Mouse (Mus musculus) activated CD4-positive, CD25-positive, alpha-beta regulatory T cell, adult 9 weeks (primary cell): ENCODE data around the gene Fam221a. TPM values are rescaled to one million over a fixed set of nuclear protein-coding genes. Genes with fewer than 3 reads are reported as not detected.

ENCODE experiments used
- polyA plus RNA-seq: library from polyadenylated mRNA; unstranded; fragments of 100-300 nt; shearing (Covaris generic); gene quantifications from one replicate; pipeline ENCODE4 v1.2.1, GENCODE M21; 2017

The Fam221a gene
- polyA plus RNA-seq: 5.0 TPM

DNA sequence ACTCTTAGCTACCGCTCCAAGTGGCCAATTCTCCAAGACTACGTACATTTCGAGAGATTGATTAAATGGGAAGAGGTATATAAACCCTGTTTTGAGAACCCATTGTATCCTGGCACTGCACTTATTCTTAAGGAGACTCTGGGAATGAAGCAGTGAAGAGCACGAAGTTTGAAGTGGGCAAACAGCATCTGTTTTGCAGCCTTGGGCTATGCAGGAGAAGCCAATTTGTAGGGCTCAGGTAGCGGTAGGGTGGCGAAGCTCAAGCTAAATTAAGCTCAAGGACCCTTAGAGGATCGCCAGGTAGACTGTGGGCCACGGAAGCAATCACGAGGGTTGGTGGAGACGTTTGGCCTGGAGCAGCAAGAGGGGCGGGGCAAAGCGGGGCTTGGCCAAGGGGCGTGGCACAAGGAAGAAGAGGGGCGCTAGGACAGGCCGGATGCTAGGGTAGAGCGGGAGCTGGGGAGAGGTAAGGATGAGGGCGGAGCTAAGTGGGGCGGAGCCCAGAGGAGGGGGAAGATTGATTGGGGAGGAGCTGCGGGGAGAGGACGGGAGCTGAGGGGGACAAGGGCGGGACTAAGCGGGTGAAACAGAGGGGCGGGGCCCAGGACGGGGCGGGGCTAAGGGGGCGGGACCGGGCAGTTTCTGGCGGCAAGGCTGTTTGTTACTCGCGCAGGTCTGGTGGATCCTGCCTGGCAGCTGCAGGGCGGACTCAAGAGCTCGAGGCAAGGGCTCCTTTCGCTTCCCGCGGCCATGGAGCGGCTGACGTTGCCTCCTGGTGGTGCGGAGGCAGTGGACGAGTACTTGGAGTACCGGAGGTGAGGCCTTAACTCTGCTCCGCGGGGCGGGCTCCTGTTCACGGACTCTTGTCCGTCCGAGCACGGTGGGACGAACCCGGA lies at the start of gene Fam221a:
Gene Fam221a, plus strand, starts transcription at position 581 of the 896 bp plus-strand sequence.

DNA sequence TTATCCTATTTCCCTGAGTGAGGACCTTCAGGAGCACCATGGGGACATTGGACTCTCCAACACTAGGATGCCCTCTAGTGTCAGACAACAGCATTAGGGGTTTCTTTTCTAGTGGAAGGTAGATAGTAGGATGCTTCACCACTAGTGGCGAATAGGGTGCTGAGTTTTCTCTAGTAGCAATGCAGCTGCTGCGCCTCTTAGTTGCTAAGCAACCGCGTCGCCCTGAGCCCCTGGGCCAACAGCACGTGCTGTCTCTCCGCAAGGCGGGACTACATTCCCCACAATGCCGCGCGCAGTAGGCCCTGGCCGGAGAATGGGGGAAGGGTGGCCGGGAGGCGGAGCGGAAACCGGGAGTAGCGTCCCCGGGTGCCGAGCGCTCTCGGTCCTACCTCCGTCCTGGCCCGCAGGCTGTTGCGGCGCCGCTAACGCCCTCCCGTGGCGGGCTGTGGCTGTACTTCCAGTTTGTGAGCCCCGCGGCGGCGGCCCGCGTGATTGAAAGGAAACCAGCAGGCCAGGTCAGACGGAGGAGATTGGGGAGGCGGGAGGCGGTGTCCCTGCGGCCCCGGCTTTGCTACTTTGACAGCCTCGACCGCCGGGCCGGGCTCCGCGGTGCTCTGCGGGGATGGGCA lies 48.5 kb upstream of the Fam221a start, which contains the start of gene Ccdc126:
Gene Ccdc126, plus strand, starts transcription at position 309 of the 629 bp plus-strand sequence.

DNA sequence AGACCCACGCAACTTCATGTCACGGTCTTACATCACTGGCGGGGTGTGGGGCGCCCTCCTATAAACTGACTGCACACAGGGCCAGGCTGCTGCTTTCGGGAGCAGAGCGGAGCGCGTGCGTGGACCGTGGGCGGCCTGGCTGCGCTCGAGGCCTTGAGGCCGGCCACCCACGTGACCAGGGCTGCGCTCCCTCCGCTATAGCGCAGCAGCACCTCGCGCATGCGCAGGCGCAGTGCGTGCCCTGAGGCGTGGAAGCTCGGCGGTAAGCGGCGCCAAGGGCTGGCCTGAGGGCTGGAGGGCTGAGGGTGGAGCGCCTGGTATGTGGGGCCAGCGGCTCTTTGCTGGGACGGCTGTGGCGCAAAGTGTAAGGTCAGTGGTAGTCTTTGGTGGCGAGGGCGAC lies 27.8 kb downstream of the Fam221a start, which contains the start of gene Stk31:
Gene Stk31, plus strand, starts transcription at position 289 of the 400 bp plus-strand sequence.

Other genes starting within 250 kb of the Fam221a start
- gene Igf2bp3, start 152.8 kb upstream of the Fam221a start, polyA plus RNA-seq: 3.9 TPM
- 61.0 TPM for gene Tra2a, start 103.7 kb upstream of the Fam221a start, polyA plus RNA-seq
- gene Ccdc126, start 48.5 kb upstream of the Fam221a start, polyA plus RNA-seq: 23.6 TPM
- not detected for gene Stk31, start 27.9 kb downstream of the Fam221a start, polyA plus RNA-seq